Mouse (Mus musculus) forebrain, embryonic 15.5 days (tissue): Measurements from ENCODE around the gene Efna1. TPM values are rescaled to one million over a fixed set of nuclear protein-coding genes. Genes with fewer than 3 reads are reported as not detected.

ENCODE experiments used
- ATAC-seq: fragments of 200-750 bp; cut with Nextera tagmentation; replicated peaks from 2 replicates; pipeline ENCODE4 v1.8.0; 2017; ENCODE audit warnings: mild to moderate bottlenecking, moderate TSS enrichment, moderate library complexity
- H3K27ac ChIP-seq: fragments of 300-500 bp; sonication (generic); replicated peaks from 2 replicates; pipeline ENCODE4 v1.5.1; 2015; ENCODE audit warnings: mild to moderate bottlenecking, inconsistent platforms
- H3K27me3 ChIP-seq: fragments of 300-500 bp; sonication (generic); 2 replicates; pipeline ENCODE4 v1.6.1; 2015; ENCODE audit warnings: inconsistent platforms
- H3K36me3 ChIP-seq: fragments of 300-500 bp; sonication (generic); 2 replicates; pipeline ENCODE4 v1.6.1; 2015; ENCODE audit warnings: mild to moderate bottlenecking, inconsistent platforms
- H3K4me1 ChIP-seq: fragments of 300-500 bp; sonication (generic); 2 replicates; pipeline ENCODE4 v1.6.1; 2015; ENCODE audit warnings: inconsistent platforms
- H3K4me2 ChIP-seq: fragments of 300-500 bp; sonication (generic); replicated peaks from 2 replicates; pipeline ENCODE4 v1.6.1; 2015; ENCODE audit warnings: mild to moderate bottlenecking, inconsistent platforms
- H3K4me3 ChIP-seq: fragments of 300-500 bp; sonication (generic); 2 replicates; pipeline ENCODE4 v1.5.1; 2015; ENCODE audit warnings: mild to moderate bottlenecking, inconsistent platforms
- H3K9ac ChIP-seq: fragments of 300-500 bp; sonication (generic); replicated peaks from 2 replicates; pipeline ENCODE4 v1.6.1; 2015; ENCODE audit warnings: mild to moderate bottlenecking, inconsistent platforms
- H3K9me3 ChIP-seq: fragments of 300-500 bp; sonication (generic); 2 replicates; pipeline ENCODE4 v1.6.1; 2016; ENCODE audit warnings: inconsistent platforms
- WGBS: fragments of 180-500 bp; shearing (Covaris S2); methylation state at CpG from one replicate; pipeline ENCODE4 v1.1.7; 2015; ENCODE audit warnings: mixed read lengths; 5-methylcytosine and 5-hydroxymethylcytosine counted together
- polyA plus RNA-seq: library from polyadenylated mRNA; unstranded; fragments of >200 nt; fragmentation: Nextera tagmentation; extraction: Ambion mirVana; gene quantifications from 2 replicates; pipeline ENCODE4 v1.2.1, GENCODE M21; 2015

Efna1 gene
- polyA plus RNA-seq, 1 experiment from 2014 or later, result 9.2 TPM

DNA sequence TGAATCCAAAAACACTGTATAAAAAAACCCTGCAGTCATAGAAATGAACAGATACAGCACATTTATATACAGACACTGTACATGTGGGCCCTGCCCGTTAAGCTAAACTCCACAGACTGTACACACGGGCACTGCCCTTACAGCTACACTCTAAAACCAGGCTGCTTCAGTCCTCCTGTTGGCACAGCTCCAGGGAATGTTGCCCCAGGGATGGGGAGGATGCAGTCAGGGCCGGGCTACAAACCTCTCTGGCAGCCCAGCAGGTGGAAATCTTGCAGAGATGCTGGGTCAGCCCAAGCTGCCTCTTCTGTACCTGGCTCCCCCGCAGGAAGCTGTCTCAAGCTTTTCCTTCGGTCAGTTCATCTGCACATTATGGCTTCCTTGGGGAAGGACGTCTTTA, 9.2 kb downstream of the Efna1 start:
- ATAC-seq, result no peak
- Histone ChIP-seq H3K36me3 (no peaks in the 10 kb centered on the region), H3K4me1 (peaks cover 36% of the 10 kb centered on the region), H3K9me3 (no peaks in the 10 kb centered on the region), H3K4me3 (no peak overlapping the region), H3K27me3 (no peaks in the 10 kb centered on the region), H3K27ac (no peak overlapping the region), H3K9ac (no peak overlapping the region), H3K4me2 (no peak overlapping the region)
- WGBS, result 48% methylated on average over 6 of the region's 6 CpGs

DNA sequence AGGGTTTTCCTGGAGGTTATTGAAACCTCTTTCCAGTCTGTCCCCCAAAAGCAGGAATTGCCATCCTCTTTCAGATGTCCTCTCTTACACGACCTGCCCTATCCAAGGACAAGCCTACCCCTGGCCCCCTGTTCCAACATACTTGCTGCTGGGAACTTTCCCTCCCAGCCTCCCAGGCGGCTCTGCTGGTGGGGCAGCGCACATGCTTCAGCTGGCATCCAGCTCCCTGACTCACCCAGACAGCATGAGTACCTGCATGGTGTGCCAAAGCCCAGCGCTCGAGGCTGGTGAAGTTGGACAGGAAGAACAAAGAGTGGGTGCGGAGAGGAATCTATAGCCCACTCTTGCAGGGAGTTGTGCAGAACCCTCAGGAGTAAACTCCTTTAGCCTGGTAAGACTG, 10.1 kb downstream of the Efna1 start:
- whole genome bisulfite sequencing, result 53% methylated on average over 6 of the region's 6 CpGs
- Histone ChIP-seq H3K9me3 (no peaks in the 10 kb centered on the region), H3K36me3 (no peaks in the 10 kb centered on the region), H3K4me3 (peak overlapping the region; percentile 60), H3K27me3 (no peaks in the 10 kb centered on the region), H3K9ac (peak overlapping the region; percentile 76), H3K4me2 (peak overlapping the region; percentile 87), H3K27ac (peak overlapping the region; percentile 72), H3K4me1 (peaks cover 40% of the 10 kb centered on the region)
- ATAC-seq, result no peak

DNA sequence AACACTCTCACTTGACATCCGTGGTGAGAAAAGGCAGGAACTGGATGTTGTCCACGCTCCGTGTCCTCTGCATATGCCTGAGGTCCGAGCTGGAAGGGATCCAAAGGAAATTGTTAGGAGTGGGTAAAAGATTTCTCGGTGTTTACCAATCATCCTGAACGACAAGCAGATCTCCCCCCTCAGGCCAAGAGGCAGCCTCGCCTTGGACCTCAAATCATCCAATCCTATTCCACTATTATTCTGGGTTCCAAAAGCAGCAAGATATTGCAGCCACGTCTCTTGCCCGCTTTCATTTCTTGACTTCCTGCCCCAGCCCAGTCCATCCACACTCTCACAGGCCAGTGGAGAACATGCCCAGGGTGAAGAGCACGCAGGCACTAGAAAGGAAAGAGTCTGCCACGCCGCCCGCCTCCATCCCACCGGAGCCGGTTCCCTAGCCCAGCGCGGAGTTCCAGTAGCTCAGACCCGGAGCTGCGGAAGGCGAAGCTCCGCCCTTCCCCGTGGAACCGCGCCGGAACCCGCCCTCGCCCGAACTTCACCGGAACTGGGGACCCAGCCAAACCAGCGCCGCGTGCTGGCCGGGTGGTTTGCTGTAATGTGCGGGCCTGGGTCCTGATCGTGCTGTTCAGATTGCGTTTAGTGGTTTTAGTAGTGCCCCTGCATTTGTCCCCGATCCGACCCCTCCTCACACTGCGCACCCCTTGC, 10.7 kb downstream of the Efna1 start, which contains the start of gene Slc50a1:
Gene Slc50a1 (minus strand): TSS at position 520 of the 705 bp plus-strand sequence.
- Histone ChIP-seq H3K36me3 (no peaks in the 10 kb centered on the region), H3K27ac (peak within 1 kb of the TSS; percentile 72), H3K4me2 (peak within 1 kb of the TSS; percentile 87), H3K27me3 (no peaks in the 10 kb centered on the region), H3K9me3 (no peaks in the 10 kb centered on the region), H3K4me1 (peaks cover 41% of the 10 kb centered on the region), H3K9ac (peak within 1 kb of the TSS; percentile 76), H3K4me3 (peak within 1 kb of the TSS; percentile 60)
- 2% methylated on average over 39 of the region's 39 CpGs for WGBS
- ATAC-seq, result peak; percentile 38

- Histone ChIP-seq H3K9me3 (no peaks in the 10 kb centered on the region), H3K27ac (no peak overlapping the region), H3K4me2 (no peak overlapping the region), H3K36me3 (no peaks in the 10 kb centered on the region), H3K4me1 (peaks cover 41% of the 10 kb centered on the region), H3K4me3 (no peak overlapping the region), H3K9ac (no peak overlapping the region), H3K27me3 (no peaks in the 10 kb centered on the region)
- 51% methylated on average over 8 of the region's 8 CpGs for WGBS
- ATAC-seq, result no peak
Observed at GRCm38 (mm10) chr3:89268916-89269315, 12.0 kb downstream of the Efna1 start.

- H3K27ac ChIP-seq, result peak overlapping the region; percentile 74
- ATAC-seq, result peak; percentile 92
- peak overlapping the region; percentile 62 for H3K4me3 ChIP-seq
- peak overlapping the region; percentile 89 for H3K4me2 ChIP-seq
- H3K9me3 ChIP-seq, result no peaks in the 10 kb centered on the region
- H3K36me3 ChIP-seq, result no peaks in the 10 kb centered on the region
- H3K4me1 ChIP-seq, result peaks cover 41% of the 10 kb centered on the region
- no peaks in the 10 kb centered on the region for H3K27me3 ChIP-seq
- under 1% methylated on average over 20 of the region's 20 CpGs for WGBS
- peak overlapping the region; percentile 76 for H3K9ac ChIP-seq
Observed at GRCm38 (mm10) chr3:89266439-89266893, 14.5 kb downstream of the Efna1 start.

DNA sequence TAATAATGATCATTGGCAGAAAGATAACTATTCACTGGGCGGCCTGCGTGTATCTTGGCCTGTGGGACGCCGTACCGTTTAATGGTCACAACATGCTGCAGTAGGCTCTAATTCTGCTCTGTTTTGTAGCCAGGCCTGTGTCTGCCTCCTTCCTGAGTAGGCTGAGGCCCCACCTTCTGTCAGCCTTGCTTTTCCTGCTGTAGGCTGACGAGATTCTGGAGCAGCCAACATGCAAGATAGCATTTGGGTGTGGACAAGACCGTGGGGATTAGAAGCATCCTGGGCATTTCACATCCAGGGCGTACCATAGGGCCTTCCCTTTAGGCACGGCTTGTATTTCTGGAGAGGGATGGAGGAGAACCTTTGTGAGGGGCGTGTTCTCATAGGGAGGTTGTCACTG, 18.5 kb downstream of the Efna1 start:
- no peaks in the 10 kb centered on the region for H3K36me3 ChIP-seq
- WGBS, result 76% methylated on average over 10 of the region's 10 CpGs
- no peak overlapping the region for H3K9ac ChIP-seq
- H3K9me3 ChIP-seq, result no peaks in the 10 kb centered on the region
- peaks cover 12% of the 10 kb centered on the region for H3K4me1 ChIP-seq
- H3K4me2 ChIP-seq, result no peak overlapping the region
- no peak overlapping the region for H3K27ac ChIP-seq
- H3K4me3 ChIP-seq, result no peak overlapping the region
- no peak for ATAC-seq
- no peaks in the 10 kb centered on the region for H3K27me3 ChIP-seq

- no peaks in the 10 kb centered on the region for H3K4me1 ChIP-seq
- WGBS, result 65% methylated on average over 3 of the region's 3 CpGs
- ATAC-seq, result no peak
- H3K4me2 ChIP-seq, result no peak overlapping the region
- no peak overlapping the region for H3K27ac ChIP-seq
- H3K27me3 ChIP-seq, result no peaks in the 10 kb centered on the region
- no peak overlapping the region for H3K4me3 ChIP-seq
- no peak overlapping the region for H3K9ac ChIP-seq
- H3K36me3 ChIP-seq, result no peaks in the 10 kb centered on the region
- no peaks in the 10 kb centered on the region for H3K9me3 ChIP-seq
Observed at GRCm38 (mm10) chr3:89260211-89260610, 20.7 kb downstream of the Efna1 start.

DNA sequence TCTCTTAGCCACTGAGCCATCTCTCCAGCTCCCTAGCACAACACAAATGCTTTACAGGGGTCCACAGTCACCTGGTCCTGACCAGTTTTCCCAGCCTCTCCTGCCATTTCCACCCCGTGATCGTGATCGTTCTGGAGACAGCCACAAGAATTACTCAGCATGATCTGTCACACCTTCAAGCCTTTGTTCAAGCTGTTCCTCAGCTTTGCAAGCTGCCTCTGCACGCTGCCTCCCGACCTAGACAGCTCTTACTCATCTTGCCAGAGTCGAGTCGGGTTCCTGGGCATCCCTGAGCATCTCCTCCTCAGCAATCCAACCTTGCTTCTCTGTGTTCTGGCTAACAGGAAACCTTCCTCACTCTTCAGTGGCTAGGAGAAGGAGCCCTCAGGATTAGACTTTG, 21.9 kb downstream of the Efna1 start, which contains the start of gene Dpm3:
Gene Dpm3 (plus strand): TSS at position 283 of the 400 bp plus-strand sequence.
- Histone ChIP-seq H3K4me1 (no peaks in the 10 kb centered on the region), H3K4me2 (no peak within 1 kb of the TSS), H3K27ac (no peak within 1 kb of the TSS), H3K27me3 (no peaks in the 10 kb centered on the region), H3K4me3 (no peak within 1 kb of the TSS), H3K9me3 (no peaks in the 10 kb centered on the region), H3K9ac (no peak within 1 kb of the TSS), H3K36me3 (no peaks in the 10 kb centered on the region)
- no peak for ATAC-seq
- 57% methylated on average over 7 of the region's 7 CpGs for WGBS

- Histone ChIP-seq H3K36me3 (no peaks in the 10 kb centered on the region), H3K4me1 (peaks cover 5% of the 10 kb centered on the region; the same call in 1 of the 2 replicates), H3K4me2 (no peak overlapping the region), H3K9me3 (no peaks in the 10 kb centered on the region), H3K27me3 (no peaks in the 10 kb centered on the region), H3K9ac (no peak overlapping the region), H3K4me3 (no peak overlapping the region), H3K27ac (no peak overlapping the region)
- WGBS, result 81% methylated on average over 5 of the region's 5 CpGs
- ATAC-seq, result no peak
Observed at GRCm38 (mm10) chr3:89256177-89256576, 24.8 kb downstream of the Efna1 start.

- H3K9ac ChIP-seq, result no peak overlapping the region
- WGBS, result 91% methylated on average over 5 of the region's 5 CpGs
- H3K4me2 ChIP-seq, result no peak overlapping the region
- no peak overlapping the region for H3K27ac ChIP-seq
- no peaks in the 10 kb centered on the region for H3K36me3 ChIP-seq
- no peaks in the 10 kb centered on the region for H3K9me3 ChIP-seq
- no peak overlapping the region for H3K4me3 ChIP-seq
- no peak for ATAC-seq
- no peaks in the 10 kb centered on the region for H3K27me3 ChIP-seq
- peaks cover 6% of the 10 kb centered on the region; the same call in 1 of the 2 replicates for H3K4me1 ChIP-seq
Observed at GRCm38 (mm10) chr3:89254994-89255393, 25.9 kb downstream of the Efna1 start.

DNA sequence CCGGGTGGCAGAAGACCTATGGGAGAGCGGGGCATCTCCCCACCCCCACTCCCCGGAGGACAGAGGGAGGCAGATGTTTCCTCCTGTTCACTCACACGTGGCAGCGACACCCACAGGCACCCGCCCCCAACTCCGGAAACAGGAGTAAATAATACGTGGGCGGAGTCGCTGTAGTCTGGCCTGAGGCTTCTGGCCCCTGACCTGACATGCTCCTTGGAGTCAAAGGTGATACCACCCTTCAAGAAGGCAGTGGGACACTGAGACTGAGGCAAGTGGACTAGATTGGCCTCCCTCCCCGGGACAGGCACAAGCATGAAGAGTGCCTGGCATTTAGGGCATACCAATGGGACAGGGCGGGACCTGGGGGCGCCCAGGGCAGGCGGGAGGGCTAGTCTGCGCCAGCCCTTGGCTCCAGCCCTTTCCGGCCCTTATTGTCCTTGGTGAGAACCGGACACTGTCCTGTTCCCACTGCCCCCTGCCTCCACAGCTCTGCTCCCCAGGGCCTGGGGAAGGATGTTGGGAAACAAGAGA, 29.5 kb downstream of the Efna1 start:
- Histone ChIP-seq H3K36me3 (no peaks in the 10 kb centered on the region), H3K4me3 (no peak overlapping the region), H3K4me1 (peaks cover 17% of the 10 kb centered on the region), H3K9ac (no peak overlapping the region), H3K4me2 (no peak overlapping the region), H3K27me3 (no peaks in the 10 kb centered on the region), H3K27ac (no peak overlapping the region), H3K9me3 (no peaks in the 10 kb centered on the region)
- 10% methylated on average over 17 of the region's 17 CpGs for WGBS
- no peak for ATAC-seq

DNA sequence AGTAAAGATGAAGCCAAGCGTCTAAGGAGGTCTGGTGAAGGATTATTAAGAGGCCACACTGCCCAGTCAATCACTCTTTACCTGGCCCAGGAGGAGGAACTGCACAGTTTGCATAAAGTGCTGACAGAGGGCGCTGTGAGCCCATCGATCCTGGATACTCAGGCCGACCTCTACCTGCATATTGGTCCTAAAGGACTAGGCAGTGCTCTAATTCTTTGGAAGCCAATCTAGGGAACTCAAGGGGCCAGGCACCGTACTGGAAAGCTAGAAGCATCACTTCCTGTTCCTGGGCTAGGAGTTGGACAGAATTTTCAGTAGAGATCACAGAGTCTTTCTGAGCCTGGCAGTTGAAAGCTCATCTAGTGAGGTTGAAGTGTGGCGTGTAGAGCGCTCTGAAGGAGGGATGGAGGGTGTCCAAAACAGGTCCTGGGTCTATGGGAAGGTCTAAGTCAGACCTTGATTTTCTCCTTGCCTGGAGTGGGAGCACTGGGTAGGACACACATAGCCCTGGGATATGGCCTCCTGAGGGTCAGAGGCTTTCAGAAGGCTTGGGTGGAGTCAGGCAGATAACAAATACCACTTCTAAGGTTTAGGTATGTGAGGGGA, 30.4 kb downstream of the Efna1 start:
- H3K9ac ChIP-seq, result no peak overlapping the region
- no peak overlapping the region for H3K4me3 ChIP-seq
- WGBS, result 23% methylated on average over 7 of the region's 7 CpGs
- no peak for ATAC-seq
- no peak overlapping the region for H3K27ac ChIP-seq
- H3K4me2 ChIP-seq, result no peak overlapping the region
- no peaks in the 10 kb centered on the region for H3K9me3 ChIP-seq
- peaks cover 22% of the 10 kb centered on the region for H3K4me1 ChIP-seq
- H3K36me3 ChIP-seq, result no peaks in the 10 kb centered on the region
- no peaks in the 10 kb centered on the region for H3K27me3 ChIP-seq
